Comparison of ENCODE assay signal across 24 mouse cellular contexts in the genomic region with DNA sequence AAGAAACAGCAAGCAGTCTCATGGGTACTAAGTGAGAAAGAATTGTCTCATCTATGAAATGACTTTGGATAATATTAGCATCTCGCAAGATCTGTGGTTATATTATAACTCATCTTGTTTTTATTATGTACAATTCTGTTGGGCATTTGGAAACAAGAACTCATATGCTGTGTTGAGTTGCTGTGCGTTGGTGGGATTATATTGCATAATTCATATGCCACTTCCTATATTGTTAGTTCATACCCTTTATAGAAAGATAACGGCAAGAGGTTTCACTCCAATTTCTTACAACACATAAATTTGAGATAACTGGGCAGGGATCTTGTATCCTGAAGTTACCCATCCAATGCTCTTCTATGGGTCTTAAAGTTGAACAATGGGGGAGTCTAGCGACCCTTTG.
DNase-seq lines count a peak whose midpoint lies in the region; ATAC-seq and TF ChIP-seq lines count a peak whose summit lies in the region.
"Had no signal": no experiment of that assay in that cellular context is flagged by ENCODE, and none has a peak within 500 bp of the region (broad histone marks: within the 10 kb centered on the region; RNA-seq: fewer than 3 reads in every experiment).

No protein-coding gene starts in this region.

- H3K4me1 ChIP-seq in bone marrow, adult 2 months (ENCODE audit: control insufficient read depth, insufficient read depth, low read length): peaks cover 6% of the 10 kb centered on the region; the same call in 1 of the 2 replicates
- H3K4me1 ChIP-seq: embryonic facial prominence, embryonic 10.5 days; embryonic facial prominence, embryonic 13.5 days; forebrain, embryonic 12.5 days; forebrain, embryonic 15.5 days; hindbrain, embryonic 12.5 days; hindbrain, embryonic 15.5 days had no signal

- peak; percentile 86 for DNase-seq in 416B (ENCODE audit: low read depth)
- DNase-seq in adrenal gland, adult (ENCODE audit: inconsistent age in 2 of 2, low spot score in 1 of 2): no peak
- DNase-seq in layer of hippocampus, adult 8-10 months (ENCODE audit: low spot score in 2 of 2): no peak
- DNase-seq: adrenal gland, postnatal 10 days; adrenal gland, postnatal 36 days; cerebellum, adult 18-20 months; cerebellum, adult 9-11 months; cerebellum, postnatal 25 days; embryo, embryonic 11 days; gastrocnemius, postnatal 10 days; gastrocnemius, postnatal 36 days had no signal

- no peak for TF ChIP-seq POLR2A in bone marrow, adult 2 months (IDR thresholded peaks at IDR 0.05; ENCODE audit: borderline replicate concordance, control insufficient read depth, low read depth, low read length)

- H3K27ac ChIP-seq in bone marrow, adult 2 months (ENCODE audit: control insufficient read depth, insufficient read depth, low read depth, low read length, poor library complexity): peak overlapping the region; percentile 36; the same call in 1 of the 2 replicates
- H3K27ac ChIP-seq: embryonic facial prominence, embryonic 10.5 days; embryonic facial prominence, embryonic 13.5 days; forebrain, embryonic 12.5 days; forebrain, embryonic 15.5 days; hindbrain, embryonic 12.5 days; hindbrain, embryonic 15.5 days had no signal

- 28% methylated on average over 4 of the region's 4 CpGs for WGBS in bone marrow, adult 2 months

- no peak overlapping the region for H3K4me3 ChIP-seq in bone marrow, adult 2 months (replicated peaks; ENCODE audit: control insufficient read depth, low read depth, low read length)
- H3K4me3 ChIP-seq: embryonic facial prominence, embryonic 10.5 days; embryonic facial prominence, embryonic 13.5 days; erythroblast, embryonic 14.5 days; forebrain, embryonic 12.5 days; forebrain, embryonic 15.5 days; hindbrain, embryonic 12.5 days; hindbrain, embryonic 15.5 days had no signal

- ATAC-seq in granulocyte monocyte progenitor cell, adult 5-6 weeks (replicated peaks; ENCODE audit: poor library complexity, severe bottlenecking): peak; percentile 86
- no peak for ATAC-seq in megakaryocyte-erythroid progenitor cell, adult 5-6 weeks (replicated peaks; ENCODE audit: low FRiP score, low TSS enrichment, poor library complexity, severe bottlenecking)
- ATAC-seq: activated CD4-positive, CD25-positive, alpha-beta regulatory T cell, adult 4 months; CD4-positive, CD25-positive, alpha-beta regulatory T cell, adult 4 months; forebrain, embryonic 15.5 days; intestine, postnatal 0 days had no signal

- TF ChIP-seq CTCF in bone marrow, adult 2 months (IDR thresholded peaks at IDR 0.05; ENCODE audit: control insufficient read depth, insufficient read depth, low read length): no peak
